Mouse (Mus musculus) brown adipose tissue, adult 24 weeks (tissue): ENCODE results near the gene Ugt1a9. TPM values are rescaled to one million over a fixed set of nuclear protein-coding genes. Genes with fewer than 3 reads are reported as not detected.

ENCODE experiments used
- H3K27ac ChIP-seq: fragments of 200-500 bp; replicated peaks from 2 replicates; pipeline ENCODE4 v1.5.1; 2012; ENCODE audit warnings: low read depth, mild to moderate bottlenecking, low read length
- H3K4me1 ChIP-seq: fragments of 200-500 bp; 2 replicates; pipeline ENCODE4 v1.6.1; 2012; ENCODE audit warnings: low read length, mixed read lengths; ENCODE audit not compliant: control insufficient read depth, insufficient read depth, insufficient read length
- H3K4me3 ChIP-seq: fragments of 200-500 bp; 2 replicates; pipeline ENCODE4 v1.5.1; 2012; ENCODE audit warnings: low read depth, mild to moderate bottlenecking, low read length, moderate library complexity; ENCODE audit not compliant: insufficient read depth
- polyA plus RNA-seq: library from polyadenylated mRNA; stranded (reverse); fragments of >200 nt; gene quantifications from 2 replicates; pipeline ENCODE4 v1.2.4, GENCODE M21; 2012; ENCODE audit not compliant: missing spikeins, insufficient read depth, insufficient read length

The Ugt1a9 gene
- polyA plus RNA-seq, 1 experiment: not detected

DNA sequence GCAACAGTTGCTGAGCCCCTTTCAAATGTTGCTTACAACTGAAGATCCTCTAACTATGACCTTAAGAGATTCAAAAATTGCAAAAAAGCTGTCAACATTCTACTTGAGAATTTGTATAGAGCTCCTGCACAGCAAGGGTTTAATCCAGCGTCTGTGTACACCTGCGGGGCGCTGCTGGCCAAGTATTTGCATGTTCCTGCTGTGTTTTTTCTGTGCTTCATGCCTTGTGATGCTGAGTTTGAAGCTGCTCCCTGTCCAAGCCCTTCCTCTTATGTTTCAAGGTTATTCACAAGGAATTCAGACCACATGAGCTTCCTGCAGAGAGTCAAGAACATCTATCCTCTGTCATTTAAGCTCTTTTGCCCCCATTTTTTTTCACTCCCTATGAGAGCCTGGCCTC lies 121.5 kb downstream of the Ugt1a9 start:
- no peak overlapping the region for H3K27ac ChIP-seq
- no peaks in the 10 kb centered on the region for H3K4me1 ChIP-seq
- H3K4me3 ChIP-seq: no peak overlapping the region

DNA sequence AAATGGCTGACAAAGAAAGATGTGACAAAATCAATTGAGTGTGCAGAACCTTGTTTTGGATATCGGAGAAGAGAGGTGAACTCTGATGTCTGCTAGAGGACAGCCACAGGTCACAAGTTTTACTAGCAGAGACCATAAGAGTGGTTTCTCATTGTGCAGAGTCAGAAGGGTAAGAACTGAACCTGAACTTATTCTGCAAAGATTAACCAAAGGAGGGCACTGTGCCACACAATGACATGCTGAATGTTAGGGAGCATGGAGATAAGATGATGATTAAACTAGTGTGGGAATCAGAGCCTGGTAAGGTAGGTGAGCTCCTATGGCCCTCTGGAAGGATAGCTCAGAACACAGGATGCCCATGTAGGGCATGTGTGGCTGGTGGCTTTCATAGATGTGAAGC lies 125.1 kb downstream of the Ugt1a9 start:
- Histone ChIP-seq H3K4me3 (no peak overlapping the region), H3K27ac (no peak overlapping the region)

DNA sequence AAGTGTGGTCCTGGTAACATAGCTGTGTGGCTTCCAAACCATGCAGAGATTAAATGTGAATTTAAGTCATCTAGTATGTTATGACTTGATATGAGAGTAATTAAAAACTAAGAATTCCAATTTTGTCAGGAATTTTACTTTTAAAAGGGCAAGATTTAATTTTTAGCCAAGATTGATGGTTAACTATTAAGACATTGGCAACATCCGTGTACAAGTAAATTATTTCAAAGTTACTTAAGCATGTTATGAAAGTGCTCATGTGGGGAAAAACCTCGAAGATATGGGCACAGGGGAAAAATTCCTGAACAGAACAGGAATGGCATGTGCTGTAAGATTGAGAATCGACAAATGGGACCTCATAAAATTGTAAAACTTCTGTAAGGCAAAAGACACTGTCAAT lies 126.8 kb downstream of the Ugt1a9 start:
- Histone ChIP-seq H3K27ac (no peak overlapping the region), H3K4me1 (no peaks in the 10 kb centered on the region), H3K4me3 (no peak overlapping the region)

More for the DNA sequence above, 125.1 kb downstream of the Ugt1a9 start:
- no peaks in the 10 kb centered on the region for H3K4me1 ChIP-seq

DNA sequence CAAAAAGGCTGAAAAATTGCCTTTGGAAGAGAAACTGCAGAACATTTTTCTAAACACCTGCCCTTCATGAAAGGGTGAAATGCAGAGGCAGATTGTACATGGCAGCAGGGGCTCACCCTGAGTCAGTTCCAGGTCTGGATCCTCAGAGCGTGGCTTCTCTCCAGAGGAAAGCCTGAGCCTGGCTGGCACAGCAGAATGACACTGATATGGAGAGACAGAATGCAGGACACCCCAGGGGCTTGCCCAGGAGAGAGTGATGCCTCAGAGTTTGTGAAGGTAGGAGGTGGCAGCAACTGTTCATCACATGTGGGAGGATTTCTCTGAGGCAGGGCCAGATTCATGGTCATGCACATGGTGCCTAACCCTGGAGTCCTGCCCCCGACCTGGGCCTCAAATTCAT lies 129.4 kb downstream of the Ugt1a9 start:
- H3K27ac ChIP-seq: no peak overlapping the region
- no peaks in the 10 kb centered on the region for H3K4me1 ChIP-seq
- no peak overlapping the region for H3K4me3 ChIP-seq

DNA sequence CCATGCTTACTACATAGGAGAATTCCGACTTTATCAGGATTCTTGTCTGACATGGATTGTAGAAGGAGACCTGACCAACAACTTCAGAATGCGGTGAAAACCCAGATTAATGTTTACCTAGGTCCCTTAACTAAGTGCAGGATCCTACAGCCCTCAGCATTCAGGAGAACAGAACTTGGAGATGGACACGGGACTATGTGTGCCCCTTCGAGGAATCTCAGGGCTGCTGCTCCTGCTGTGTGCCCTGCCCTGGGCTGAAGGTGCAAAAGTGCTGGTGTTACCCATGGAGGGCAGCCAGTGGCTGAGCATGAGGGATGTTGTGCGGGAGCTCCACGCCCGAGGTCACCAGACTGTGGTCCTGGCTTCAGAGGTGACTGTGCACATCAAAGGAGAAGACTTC lies 129.9 kb downstream of the Ugt1a9 start, which contains the start of gene Ugt1a2:
TSS of gene Ugt1a2 (plus strand) at position 146 of the 400 bp plus-strand sequence.
- Histone ChIP-seq H3K4me3 (no peak within 1 kb of the TSS), H3K4me1 (no peaks in the 10 kb centered on the region), H3K27ac (no peak within 1 kb of the TSS)

DNA sequence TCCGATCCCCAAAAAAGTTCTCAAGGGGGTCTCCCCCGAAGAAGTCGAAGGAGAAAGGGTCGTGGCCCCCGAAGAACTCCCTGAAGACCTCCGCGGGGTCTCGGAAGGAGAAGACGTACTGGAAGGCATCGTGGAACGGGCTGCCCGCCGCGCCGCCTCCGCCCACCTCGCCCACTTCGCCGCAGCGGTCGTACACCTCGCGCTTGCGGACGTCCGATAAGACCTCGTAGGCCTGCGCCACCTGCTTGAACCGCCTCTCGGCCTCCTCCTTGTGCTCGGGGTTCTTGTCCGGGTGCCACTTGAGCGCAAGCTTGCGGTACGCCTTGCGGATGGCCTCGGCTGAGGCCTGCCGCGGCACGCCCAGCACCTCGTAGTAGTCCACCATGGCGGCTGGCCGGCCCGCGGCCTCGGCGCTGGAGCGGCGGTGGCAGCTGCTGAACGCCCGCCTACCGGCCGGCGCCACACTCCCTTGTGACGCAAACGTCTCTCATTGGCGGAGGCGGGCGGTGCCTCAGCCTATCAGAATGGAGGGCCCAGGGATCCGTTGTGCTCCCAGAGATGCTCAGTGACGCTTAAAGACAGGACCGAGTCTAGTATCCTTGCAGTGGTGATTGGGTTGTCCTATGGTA lies 134.8 kb downstream of the Ugt1a9 start, which contains the start of gene Dnajb3:
TSS of gene Dnajb3 (minus strand) at position 489 of the 629 bp plus-strand sequence.
- H3K4me1 ChIP-seq: no peaks in the 10 kb centered on the region
- H3K27ac ChIP-seq: no peak within 1 kb of the TSS
- H3K4me3 ChIP-seq: peak within 1 kb of the TSS; percentile 71

DNA sequence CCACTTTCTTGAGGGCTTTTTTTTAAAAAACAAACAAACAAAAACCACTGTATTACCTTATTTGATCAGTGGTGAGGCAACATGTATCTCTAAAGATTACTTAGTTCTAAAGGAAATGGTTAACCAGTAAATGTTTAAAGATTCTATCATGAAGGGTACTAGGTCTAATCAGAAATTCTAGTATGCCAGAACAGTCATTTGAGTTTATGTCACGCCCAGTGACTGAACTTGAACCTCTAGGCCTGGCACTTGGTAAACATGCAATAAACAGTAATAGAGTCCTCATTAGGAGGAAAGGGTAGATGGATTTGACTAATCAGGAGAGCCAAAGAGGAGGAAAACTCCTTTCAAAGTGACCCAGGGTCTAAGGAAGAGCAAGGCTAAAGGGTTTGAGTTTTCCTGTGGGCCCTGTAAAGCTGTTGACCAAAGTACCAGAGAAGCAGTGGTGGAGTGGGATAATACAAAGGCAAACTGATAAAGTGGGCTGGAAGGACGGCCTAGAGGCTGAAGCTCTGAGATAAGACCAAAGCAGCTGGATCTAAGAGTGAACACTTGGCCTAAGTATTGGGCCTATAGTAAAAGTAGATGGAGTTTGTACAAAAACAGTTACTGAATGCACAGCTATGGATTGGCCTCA lies 136.4 kb downstream of the Ugt1a9 start:
- H3K4me3 ChIP-seq: no peak overlapping the region
- no peaks in the 10 kb centered on the region for H3K4me1 ChIP-seq
- H3K27ac ChIP-seq: no peak overlapping the region

DNA sequence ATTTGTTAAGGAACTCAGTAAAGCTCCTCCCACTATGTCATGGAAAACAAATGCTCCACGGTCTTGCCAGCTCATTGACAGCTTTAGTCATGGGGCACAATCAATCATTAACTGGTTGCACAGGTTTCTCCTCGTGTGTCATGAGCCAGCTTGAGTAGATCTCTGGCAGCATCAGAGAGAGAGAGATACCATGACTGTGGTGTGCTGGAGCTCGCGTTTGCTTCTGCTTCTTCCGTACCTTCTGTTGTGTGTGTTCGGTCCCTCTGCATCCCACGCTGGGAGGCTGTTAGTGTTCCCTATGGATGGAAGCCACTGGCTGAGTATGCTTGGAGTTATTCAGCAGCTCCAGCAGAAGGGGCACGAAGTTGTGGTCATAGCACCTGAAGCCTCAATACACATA lies 141.2 kb downstream of the Ugt1a9 start, which contains the start of gene Ugt1a1:
TSS of gene Ugt1a1 (plus strand) at position 148 of the 400 bp plus-strand sequence.
- H3K4me1 ChIP-seq: no peaks in the 10 kb centered on the region
- no peak within 1 kb of the TSS for H3K4me3 ChIP-seq
- no peak within 1 kb of the TSS for H3K27ac ChIP-seq

DNA sequence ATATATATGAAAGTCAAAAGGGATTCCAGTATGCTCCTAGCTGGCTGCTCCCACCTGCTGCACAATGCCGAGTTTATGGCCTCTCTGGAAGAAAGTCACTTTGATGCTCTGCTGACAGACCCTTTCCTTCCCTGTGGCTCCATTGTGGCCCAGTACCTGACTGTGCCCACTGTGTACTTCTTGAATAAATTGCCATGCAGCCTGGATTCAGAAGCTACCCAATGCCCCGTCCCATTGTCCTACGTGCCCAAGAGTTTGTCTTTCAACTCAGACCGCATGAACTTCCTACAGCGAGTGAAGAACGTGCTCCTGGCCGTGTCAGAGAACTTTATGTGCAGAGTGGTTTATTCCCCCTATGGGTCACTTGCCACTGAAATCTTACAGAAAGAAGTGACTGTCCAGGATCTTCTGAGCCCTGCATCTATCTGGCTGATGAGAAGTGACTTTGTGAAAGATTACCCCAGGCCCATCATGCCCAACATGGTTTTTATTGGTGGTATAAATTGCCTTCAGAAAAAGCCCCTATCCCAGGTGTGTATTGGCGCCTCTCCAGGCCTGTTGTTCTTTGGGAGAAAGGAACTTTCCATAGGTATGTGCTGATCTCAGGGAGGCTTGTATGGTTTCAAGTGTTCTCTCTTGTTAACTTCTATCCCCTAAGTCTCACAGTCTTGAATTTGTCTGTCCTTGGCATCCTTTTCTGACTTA lies 141.9 kb downstream of the Ugt1a9 start:
- no peak overlapping the region for H3K27ac ChIP-seq
- no peaks in the 10 kb centered on the region for H3K4me1 ChIP-seq
- H3K4me3 ChIP-seq: no peak overlapping the region

DNA sequence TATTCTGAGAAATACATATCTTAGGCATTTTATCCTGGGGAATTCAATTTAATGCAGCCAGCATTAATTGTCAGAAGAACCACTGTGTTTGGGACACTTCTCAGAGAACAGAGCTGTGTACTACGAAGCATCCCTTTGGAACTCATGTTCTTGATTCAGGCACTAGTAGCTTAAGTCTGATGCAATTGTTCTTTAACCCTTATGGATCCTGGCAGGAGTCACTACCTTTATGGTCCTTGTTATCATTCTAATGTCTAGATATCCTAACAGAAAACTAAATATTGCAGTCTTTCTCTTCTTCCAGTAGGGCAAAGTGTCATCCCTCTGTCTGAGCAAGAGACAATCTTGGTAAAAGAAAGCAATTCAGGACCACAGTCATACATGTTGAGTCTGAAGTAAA lies 142.5 kb downstream of the Ugt1a9 start:
- no peak overlapping the region for H3K27ac ChIP-seq
- no peaks in the 10 kb centered on the region for H3K4me1 ChIP-seq
- H3K4me3 ChIP-seq: no peak overlapping the region

DNA sequence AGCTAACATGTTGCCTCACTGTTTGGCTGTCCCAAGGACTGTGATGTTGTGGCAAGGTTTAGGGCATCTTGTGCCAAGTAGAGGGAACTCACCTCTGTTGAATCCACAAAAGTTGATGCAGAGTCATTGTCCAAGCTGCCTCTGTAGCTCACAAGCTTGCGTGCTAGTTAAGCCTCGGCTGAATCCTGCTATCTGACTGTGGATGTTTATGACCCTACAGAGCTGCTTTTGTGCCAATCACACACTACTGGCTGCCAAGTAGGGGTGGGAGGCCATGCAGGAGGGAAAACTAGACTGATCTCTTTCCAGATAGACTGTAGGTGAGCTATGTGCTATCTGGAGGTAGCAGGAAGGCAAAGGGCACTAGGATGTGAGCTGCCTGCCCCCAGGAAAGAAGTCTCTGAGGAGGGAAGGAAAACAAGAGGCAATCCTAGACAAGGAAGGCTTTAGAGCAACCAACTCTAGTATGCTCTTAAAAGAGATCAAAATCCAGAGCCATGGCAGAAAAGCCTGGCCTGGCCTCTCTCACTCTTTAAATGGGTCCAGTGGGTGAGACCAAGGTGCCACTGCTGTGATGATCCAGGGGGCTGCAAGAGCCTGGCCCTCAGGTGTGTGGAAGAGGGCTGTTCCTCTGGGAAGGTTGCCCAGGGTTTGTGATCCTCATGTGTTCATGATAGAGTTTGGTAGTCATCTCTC lies 143.3 kb downstream of the Ugt1a9 start:
- H3K4me1 ChIP-seq: no peaks in the 10 kb centered on the region
- H3K4me3 ChIP-seq: no peak overlapping the region

DNA sequence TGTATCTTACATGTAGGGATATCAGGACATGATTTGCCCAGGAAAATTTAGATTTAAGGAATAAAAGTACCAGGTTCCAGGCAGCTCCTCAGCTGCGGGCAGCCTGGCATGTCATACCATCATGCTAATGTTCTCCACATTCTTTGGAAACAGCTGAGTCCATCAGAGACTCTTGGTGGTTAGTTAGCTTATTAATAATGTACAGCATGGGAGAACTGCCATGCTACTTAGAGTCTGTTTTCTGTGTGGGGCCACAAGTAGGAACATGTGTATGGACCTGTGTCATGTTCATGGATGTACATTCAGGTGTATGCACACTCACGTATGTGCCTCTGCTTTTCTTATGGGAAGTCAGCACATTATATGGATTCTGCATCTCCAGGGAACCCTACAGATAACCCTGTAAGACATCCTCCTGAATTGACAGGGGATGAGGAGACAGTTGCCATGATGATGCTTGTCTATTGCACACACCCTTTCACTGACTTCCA lies 143.9 kb downstream of the Ugt1a9 start:
- no peaks in the 10 kb centered on the region for H3K4me1 ChIP-seq
- no peak overlapping the region for H3K27ac ChIP-seq
- H3K4me3 ChIP-seq: no peak overlapping the region

More for the DNA sequence above, 143.3 kb downstream of the Ugt1a9 start:
- H3K27ac ChIP-seq: no peak overlapping the region

DNA sequence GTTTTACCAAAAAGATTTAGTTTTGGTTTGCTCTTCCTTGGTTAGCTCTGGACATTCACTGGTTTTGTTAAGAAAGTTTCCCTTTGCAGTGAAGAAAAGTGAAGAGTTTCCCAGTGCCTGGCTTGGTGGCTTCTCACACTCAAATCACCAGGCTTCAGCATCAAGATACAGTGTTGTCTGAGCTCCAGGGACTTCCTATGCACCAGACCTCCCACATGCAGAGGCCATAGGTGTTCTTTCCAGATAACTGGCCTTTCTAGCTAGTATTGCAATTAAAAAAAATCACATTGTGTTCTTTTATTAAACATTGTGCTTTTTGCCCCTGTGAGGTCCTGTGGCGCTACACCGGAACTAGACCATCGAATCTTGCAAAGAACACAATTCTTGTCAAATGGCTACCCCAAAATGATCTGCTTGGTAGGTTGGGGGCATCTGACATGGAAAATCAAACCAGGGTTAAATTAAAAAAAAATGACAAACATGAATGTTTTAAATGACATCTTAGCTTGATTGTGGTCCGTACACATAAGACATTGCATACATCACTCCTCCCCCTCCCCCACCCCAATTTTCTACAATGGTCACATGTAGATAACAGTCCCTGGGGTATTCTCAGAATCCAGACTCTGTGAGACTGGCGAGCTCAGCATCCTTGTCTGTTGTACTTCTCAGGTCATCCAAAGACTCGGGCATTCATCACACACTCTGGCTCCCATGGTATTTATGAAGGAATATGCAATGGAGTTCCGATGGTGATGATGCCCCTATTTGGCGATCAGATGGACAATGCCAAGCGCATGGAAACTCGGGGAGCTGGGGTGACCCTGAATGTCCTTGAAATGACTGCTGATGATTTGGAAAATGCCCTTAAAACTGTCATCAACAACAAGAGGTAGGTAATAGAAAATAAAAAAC lies 145.1 kb downstream of the Ugt1a9 start:
- Histone ChIP-seq H3K27ac (no peak overlapping the region), H3K4me3 (no peak overlapping the region), H3K4me1 (no peaks in the 10 kb centered on the region)

DNA sequence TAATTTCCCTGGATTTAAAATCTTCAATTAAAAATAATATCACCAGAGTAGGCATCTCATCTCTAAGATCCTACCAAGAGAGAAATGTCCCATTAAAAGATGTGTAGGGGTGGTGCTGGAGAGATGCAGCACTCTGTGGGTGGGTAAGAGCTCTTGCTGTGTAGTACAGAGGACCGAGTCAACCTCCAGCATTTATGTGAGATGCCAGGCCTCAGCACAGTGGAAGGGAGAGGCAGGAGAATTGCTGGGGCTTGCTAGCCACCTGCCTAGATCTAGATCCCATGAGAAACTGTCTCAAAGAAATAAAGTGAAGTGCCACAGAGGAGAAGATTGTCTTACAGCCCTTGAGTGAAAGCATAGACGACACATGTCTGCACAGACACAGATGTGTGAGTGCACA lies 146.0 kb downstream of the Ugt1a9 start:
- no peak overlapping the region for H3K27ac ChIP-seq
- H3K4me1 ChIP-seq: no peaks in the 10 kb centered on the region
- H3K4me3 ChIP-seq: no peak overlapping the region
